Mouse (Mus musculus) forebrain, embryonic 10.5 days (tissue): ENCODE results near the gene Runx1. TPM values are rescaled to one million over a fixed set of nuclear protein-coding genes. Genes with fewer than 3 reads are reported as not detected.

Experiments
- DNase-seq: peaks from one replicate; pipeline ENCODE4 v3.0.0-alpha.2; 2017; ENCODE audit warnings: low spot score; ENCODE audit errors: extremely low spot score
- H3K27ac ChIP-seq: fragments of 300-500 bp; sonication (generic); 2 replicates; pipeline ENCODE4 v1.5.1; 2016; ENCODE audit warnings: mild to moderate bottlenecking
- H3K27me3 ChIP-seq: fragments of 300-500 bp; sonication (generic); 2 replicates; pipeline ENCODE4 v1.6.1; 2016; ENCODE audit warnings: mild to moderate bottlenecking; ENCODE audit not compliant: poor library complexity, severe bottlenecking
- H3K36me3 ChIP-seq: fragments of 300-500 bp; sonication (generic); replicated peaks from 2 replicates; pipeline ENCODE4 v1.6.1; 2016; ENCODE audit warnings: mild to moderate bottlenecking, moderate library complexity
- H3K4me1 ChIP-seq: fragments of 300-500 bp; sonication (generic); 2 replicates; pipeline ENCODE4 v1.6.1; 2016
- H3K4me3 ChIP-seq: fragments of 300-500 bp; sonication (generic); 2 replicates; pipeline ENCODE4 v1.5.1; 2016; ENCODE audit warnings: mild to moderate bottlenecking, moderate library complexity
- H3K9me3 ChIP-seq: fragments of 300-500 bp; sonication (generic); 2 replicates; pipeline ENCODE4 v1.6.1; 2016; ENCODE audit warnings: mild to moderate bottlenecking, moderate library complexity
- WGBS: fragments of 180-500 bp; shearing (Covaris S2); methylation state at CpG from one replicate; pipeline ENCODE4 v1.1.7; 2016; 5-methylcytosine and 5-hydroxymethylcytosine counted together
- polyA plus RNA-seq: library from polyadenylated mRNA; unstranded; fragments of >200 nt; fragmentation: Nextera tagmentation; extraction: Ambion mirVana; gene quantifications from 2 replicates; pipeline ENCODE4 v1.2.1, GENCODE M21; 2016

Gene Runx1
- polyA plus RNA-seq, 1 experiment from 2014 or later = 2.3 TPM

DNA sequence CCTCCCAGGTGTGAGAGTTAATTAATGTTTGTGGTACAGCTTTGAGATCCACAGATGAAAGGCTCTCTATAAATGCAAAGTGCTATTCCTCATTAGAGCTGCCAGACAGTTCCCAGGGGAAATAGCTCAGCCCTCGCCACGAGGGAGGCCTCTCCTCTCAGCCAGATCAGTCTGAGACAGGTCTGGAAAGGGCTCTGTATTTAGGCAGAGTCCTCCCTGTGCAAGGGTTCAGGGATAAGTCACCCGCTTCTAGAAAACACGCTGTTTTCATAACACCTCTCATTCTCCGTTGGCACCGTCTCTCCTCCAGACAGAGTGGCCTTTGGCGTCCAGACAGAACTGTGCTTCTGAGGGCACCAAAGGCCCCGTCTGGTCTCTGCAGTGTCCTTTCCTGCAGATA is 204.1 kb downstream of the Runx1 start:
- DNase-seq = no peak
- Histone ChIP-seq H3K9me3 (peaks cover 12% of the 10 kb centered on the region; the same call in 1 of the 2 replicates), H3K27me3 (peaks cover 64% of the 10 kb centered on the region), H3K27ac (no peak overlapping the region), H3K4me1 (peaks cover 42% of the 10 kb centered on the region), H3K36me3 (no peaks in the 10 kb centered on the region), H3K4me3 (no peak overlapping the region)
- 72% methylated on average over 8 of the region's 8 CpGs for WGBS

- DNase-seq = no peak
- no peak overlapping the region for H3K4me3 ChIP-seq
- WGBS = 55% methylated on average over 10 of the region's 10 CpGs
- peaks cover 34% of the 10 kb centered on the region for H3K4me1 ChIP-seq
- peaks cover 55% of the 10 kb centered on the region for H3K27me3 ChIP-seq
- H3K27ac ChIP-seq = no peak overlapping the region
- peaks cover 15% of the 10 kb centered on the region; the same call in 1 of the 2 replicates for H3K9me3 ChIP-seq
- H3K36me3 ChIP-seq = no peaks in the 10 kb centered on the region
These were observed 205.0 kb downstream of the Runx1 start for GRCm38 (mm10) chr16:92620841-92621518.

DNA sequence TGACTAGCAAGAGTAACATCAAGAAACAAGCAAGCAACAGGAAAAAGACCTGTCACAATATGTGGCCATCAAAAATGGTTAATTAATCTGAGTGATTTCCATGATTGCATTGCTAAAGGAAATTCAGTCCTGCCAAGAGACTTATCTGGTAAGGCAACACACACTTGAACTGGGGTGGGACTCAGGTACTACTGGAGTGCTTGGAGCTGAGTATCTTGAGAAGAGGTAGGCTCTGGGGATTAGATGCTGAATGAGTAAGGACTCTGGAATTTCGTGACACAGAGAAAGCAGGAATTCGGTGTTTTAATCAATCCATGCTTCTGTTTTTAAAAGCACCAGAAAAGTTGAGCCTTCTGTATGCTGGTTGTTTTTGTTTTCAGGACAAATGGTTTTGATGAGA is 209.1 kb downstream of the Runx1 start:
- DNase-seq = no peak
- Histone ChIP-seq H3K4me1 (peaks cover 29% of the 10 kb centered on the region), H3K4me3 (no peak overlapping the region), H3K27ac (no peak overlapping the region), H3K9me3 (peaks cover 15% of the 10 kb centered on the region; the same call in 1 of the 2 replicates), H3K27me3 (peaks cover 54% of the 10 kb centered on the region), H3K36me3 (no peaks in the 10 kb centered on the region)
- WGBS = 87% methylated on average over 2 of the region's 2 CpGs

DNA sequence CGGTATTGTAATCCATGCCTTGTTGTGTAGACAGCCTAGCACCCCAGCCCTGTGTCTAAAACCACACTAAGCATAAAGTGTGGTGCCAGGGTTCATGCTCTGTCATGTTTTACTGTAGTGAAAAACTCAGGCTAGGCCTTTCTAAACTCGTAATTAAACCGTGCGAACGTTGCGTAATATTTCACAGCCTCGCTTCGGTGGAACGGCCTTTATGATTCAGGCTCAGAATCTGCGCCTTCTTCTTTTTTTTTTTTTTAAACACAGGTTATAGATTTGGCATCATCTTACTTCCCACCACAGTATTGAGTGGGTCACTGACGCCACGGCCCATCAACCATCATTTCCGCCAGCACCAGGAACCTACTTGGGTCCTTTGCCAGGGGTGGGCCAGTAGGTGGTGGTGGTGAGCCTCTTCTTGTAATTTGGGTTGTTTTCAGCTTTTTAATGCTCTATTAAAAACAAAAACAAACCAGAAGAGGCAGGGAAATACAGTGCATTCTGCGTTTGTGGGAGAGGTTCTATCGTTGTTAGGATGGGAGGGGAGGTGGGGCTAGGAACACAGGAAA is 210.6 kb downstream of the Runx1 start:
- H3K27me3 ChIP-seq = peaks cover 54% of the 10 kb centered on the region
- H3K4me1 ChIP-seq = peaks cover 25% of the 10 kb centered on the region
- WGBS = 94% methylated on average over 15 of the region's 15 CpGs
- no peak overlapping the region for H3K27ac ChIP-seq
- no peak overlapping the region for H3K4me3 ChIP-seq
- no peak for DNase-seq
- H3K9me3 ChIP-seq = peaks cover 15% of the 10 kb centered on the region; the same call in 1 of the 2 replicates
- no peaks in the 10 kb centered on the region for H3K36me3 ChIP-seq

GRCm38 (mm10) chr16:92612546-92612945 is 213.4 kb downstream of the Runx1 start:
- DNase-seq = no peak
- H3K27me3 ChIP-seq = peaks cover 79% of the 10 kb centered on the region
- no peak overlapping the region for H3K27ac ChIP-seq
- peaks cover 49% of the 10 kb centered on the region for H3K4me1 ChIP-seq
- 41% methylated on average over 8 of the region's 8 CpGs for WGBS
- no peak overlapping the region for H3K4me3 ChIP-seq
- H3K36me3 ChIP-seq = no peaks in the 10 kb centered on the region
- peaks cover 6% of the 10 kb centered on the region; the same call in 1 of the 2 replicates for H3K9me3 ChIP-seq

- Histone ChIP-seq H3K27me3 (peaks cover 87% of the 10 kb centered on the region), H3K27ac (no peak overlapping the region), H3K4me1 (peaks cover 49% of the 10 kb centered on the region), H3K4me3 (no peak overlapping the region), H3K36me3 (no peaks in the 10 kb centered on the region), H3K9me3 (0 out of 2 replicates have a peak, but pooled peaks cover 2% of the 10 kb centered on the region)
- no peak for DNase-seq
- 94% methylated on average over 12 of the region's 12 CpGs for WGBS
These were observed 214.3 kb downstream of the Runx1 start for GRCm38 (mm10) chr16:92611641-92612149.

- Histone ChIP-seq H3K27ac (peak overlapping the region; percentile 30; the same call in 1 of the 2 replicates), H3K4me3 (no peak overlapping the region), H3K9me3 (no peaks in the 10 kb centered on the region), H3K4me1 (peaks cover 58% of the 10 kb centered on the region), H3K36me3 (no peaks in the 10 kb centered on the region), H3K27me3 (peaks cover 97% of the 10 kb centered on the region)
- WGBS = 18% methylated on average over 8 of the region's 8 CpGs
- no peak for DNase-seq
These were observed 215.5 kb downstream of the Runx1 start for GRCm38 (mm10) chr16:92610464-92610863.

GRCm38 (mm10) chr16:92609717-92610077 is 216.3 kb downstream of the Runx1 start:
- peak overlapping the region; percentile 68; the same call in 1 of the 2 replicates for H3K27ac ChIP-seq
- H3K9me3 ChIP-seq = no peaks in the 10 kb centered on the region
- no peaks in the 10 kb centered on the region for H3K36me3 ChIP-seq
- peaks cover 97% of the 10 kb centered on the region for H3K27me3 ChIP-seq
- DNase-seq = no peak
- WGBS = 56% methylated on average over 11 of the region's 11 CpGs
- no peak overlapping the region for H3K4me3 ChIP-seq
- peaks cover 61% of the 10 kb centered on the region for H3K4me1 ChIP-seq

GRCm38 (mm10) chr16:92609006-92609716 is 216.8 kb downstream of the Runx1 start:
- peak; percentile 52 for DNase-seq
- peaks cover 61% of the 10 kb centered on the region for H3K4me1 ChIP-seq

DNA sequence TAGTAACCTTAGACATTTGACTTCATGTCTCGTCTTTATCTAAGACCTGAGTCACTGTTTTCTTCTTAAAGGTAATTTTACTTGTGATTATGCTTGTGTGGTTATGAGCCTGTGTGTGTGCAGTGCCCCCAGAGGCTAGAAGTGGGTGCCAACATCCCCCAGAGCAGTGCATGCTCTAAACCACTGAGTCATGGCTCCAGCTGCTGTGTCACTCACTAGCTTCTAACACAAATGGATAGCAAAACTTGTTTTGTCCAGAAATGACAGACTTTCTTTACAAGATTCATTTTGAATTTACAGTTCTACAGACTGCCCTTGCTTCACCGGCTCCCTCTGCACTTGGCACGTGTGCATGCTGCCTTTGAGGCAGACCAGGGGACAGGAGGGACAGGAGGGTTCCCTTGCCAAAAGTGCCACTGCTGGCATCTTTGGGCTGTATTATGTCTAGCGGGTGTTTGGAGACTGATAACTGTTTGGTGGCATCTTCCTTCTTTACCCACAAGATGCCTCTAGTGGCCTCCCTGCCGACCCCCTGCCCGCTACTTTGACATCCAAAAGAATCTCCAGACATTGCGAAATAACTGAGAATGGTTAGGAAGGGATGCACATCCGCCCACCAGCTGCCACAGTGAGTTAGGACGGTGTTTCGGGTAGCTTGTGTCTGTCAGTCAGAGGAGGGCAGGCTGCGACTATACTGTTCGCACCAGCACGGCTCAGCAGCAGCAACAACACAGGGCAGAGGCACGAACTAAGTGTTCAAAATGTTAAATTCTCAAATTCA is 217.6 kb downstream of the Runx1 start:
- WGBS = 46% methylated on average over 14 of the region's 14 CpGs
- Histone ChIP-seq H3K27ac (peak overlapping the region; percentile 68), H3K4me1 (peaks cover 59% of the 10 kb centered on the region), H3K4me3 (peak overlapping the region; percentile 29), H3K36me3 (no peaks in the 10 kb centered on the region), H3K9me3 (no peaks in the 10 kb centered on the region), H3K27me3 (peaks cover 97% of the 10 kb centered on the region)
- no peak for DNase-seq

More at GRCm38 (mm10) chr16:92609006-92609716, 216.8 kb downstream of the Runx1 start:
- Histone ChIP-seq H3K27me3 (peaks cover 97% of the 10 kb centered on the region), H3K27ac (peak overlapping the region; percentile 68), H3K9me3 (no peaks in the 10 kb centered on the region), H3K4me3 (peak overlapping the region; percentile 29), H3K36me3 (no peaks in the 10 kb centered on the region)
- WGBS = 18% methylated on average over 8 of the region's 8 CpGs

DNA sequence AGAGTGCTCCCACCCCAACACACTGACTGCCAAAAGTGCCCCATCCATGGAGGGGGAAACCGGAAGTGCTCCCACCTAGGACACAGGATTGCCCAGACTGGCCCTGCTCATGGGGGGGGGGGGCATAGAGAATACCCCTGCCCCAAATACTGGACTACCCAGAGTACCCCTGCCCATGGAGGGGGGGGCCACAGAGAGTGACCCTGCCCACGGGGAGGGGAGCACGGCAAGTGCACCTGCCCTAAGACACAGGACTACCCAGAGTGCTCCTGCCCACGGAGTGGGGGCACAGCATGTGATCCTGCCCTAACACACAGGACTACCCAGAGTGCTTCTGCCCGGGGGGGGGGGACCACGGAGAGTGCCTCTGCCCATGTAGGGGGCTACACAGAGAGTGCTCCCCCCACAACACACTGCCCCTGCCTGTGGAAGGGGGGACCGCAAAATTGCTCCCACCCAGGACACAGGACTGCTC is 219.4 kb downstream of the Runx1 start:
- WGBS = 89% methylated on average over 7 of the region's 7 CpGs
- peaks cover 93% of the 10 kb centered on the region for H3K27me3 ChIP-seq
- 0 out of 2 replicates have a peak overlapping the region, but pooled peaks have one; percentile 69 for H3K27ac ChIP-seq
- H3K9me3 ChIP-seq = no peaks in the 10 kb centered on the region
- no peaks in the 10 kb centered on the region for H3K36me3 ChIP-seq
- DNase-seq = no peak
- H3K4me1 ChIP-seq = peaks cover 46% of the 10 kb centered on the region
- H3K4me3 ChIP-seq = no peak overlapping the region
